Mouse (Mus musculus): Measurements from ENCODE around the gene Csrnp2.

The Csrnp2 gene

DNA sequence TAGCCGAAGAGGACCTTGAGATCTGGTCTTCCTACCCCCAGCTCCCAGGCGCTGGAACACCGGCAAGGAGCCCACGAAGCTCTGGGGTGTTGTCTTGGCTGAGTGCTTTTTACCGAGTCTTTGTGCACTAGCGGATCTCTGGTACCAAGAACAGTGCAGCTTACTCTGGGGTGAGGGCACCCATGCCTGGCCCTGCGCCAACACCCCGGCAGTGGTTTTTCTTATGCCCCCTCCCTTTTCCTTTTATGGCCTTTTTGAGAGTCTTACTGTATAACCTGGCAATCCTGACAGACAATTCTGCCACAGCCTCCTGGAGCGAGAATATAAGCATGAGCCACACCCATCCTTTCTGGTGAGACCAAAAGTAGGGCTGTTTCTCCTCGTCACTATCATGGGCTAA is 16.9 kb downstream of the Csrnp2 start:
- no peak for DNase-seq (ENCODE audit: low read depth, low spot score)

- DNase-seq (ENCODE audit: low read depth, low spot score), result no peak
Observed at GRCm38 (mm10) chr15:100473926-100474503, 21.3 kb downstream of the Csrnp2 start.

GRCm38 (mm10) chr15:100470037-100470436 is 25.3 kb downstream of the Csrnp2 start:
- DNase-seq (ENCODE audit: low read depth, low spot score), result no peak

- DNase-seq (ENCODE audit: low read depth, low spot score), result no peak
Observed at GRCm38 (mm10) chr15:100469189-100469545, 26.1 kb downstream of the Csrnp2 start.

- peak; percentile 93 for DNase-seq (ENCODE audit: low read depth, low spot score)
Observed at GRCm38 (mm10) chr15:100468295-100469188, 26.7 kb downstream of the Csrnp2 start, which contains the start of gene Letmd1. Gene Letmd1, plus strand, starts transcription at chr15:100469023.

DNA sequence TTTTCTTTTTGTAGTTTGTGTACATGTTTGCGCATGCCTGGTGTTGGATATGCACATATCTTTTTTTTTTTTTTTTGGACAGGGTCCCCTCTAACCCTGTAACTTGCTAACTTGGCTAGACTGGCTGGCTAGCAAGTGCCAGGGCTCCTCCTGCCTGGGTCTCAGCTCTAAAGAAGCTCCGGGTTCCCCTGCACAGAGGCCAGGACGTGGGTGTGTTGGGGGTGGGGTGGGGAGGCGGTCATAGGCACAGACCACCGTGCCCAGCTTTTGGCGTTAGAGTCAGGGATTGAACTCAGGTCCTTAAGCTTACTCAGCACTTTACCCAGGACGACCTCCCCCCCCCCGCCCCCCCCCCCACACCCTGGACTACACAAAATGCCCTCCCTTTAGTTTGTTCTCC is 27.6 kb downstream of the Csrnp2 start:
- DNase-seq (ENCODE audit: low read depth, low spot score), result no peak

GRCm38 (mm10) chr15:100465432-100465831 is 29.9 kb downstream of the Csrnp2 start:
- no peak for DNase-seq (ENCODE audit: low read depth, low spot score)

- peak; percentile 68 for DNase-seq (ENCODE audit: low read depth, low spot score)
Observed at GRCm38 (mm10) chr15:100463712-100464111, 31.6 kb downstream of the Csrnp2 start.

DNA sequence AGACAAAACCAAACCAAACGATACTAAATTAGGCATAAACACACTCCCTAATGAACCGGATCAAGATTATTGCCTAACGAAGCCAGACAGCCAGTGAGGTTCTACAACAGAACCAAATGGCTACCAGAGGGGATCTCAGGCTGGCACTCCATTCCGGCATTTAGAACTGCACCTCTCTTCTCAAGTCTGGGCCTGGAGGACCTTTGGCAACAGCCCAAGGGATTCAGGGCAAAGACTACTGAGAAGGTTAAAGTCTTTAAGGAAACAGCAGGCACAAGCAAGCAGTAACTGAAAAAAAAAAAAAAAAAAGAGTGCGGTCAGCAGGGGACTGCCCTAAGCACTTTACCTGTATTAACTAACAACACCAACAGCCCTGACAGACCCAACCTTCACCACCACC is 33.2 kb downstream of the Csrnp2 start:
- no peak for DNase-seq (ENCODE audit: low read depth, low spot score)

DNA sequence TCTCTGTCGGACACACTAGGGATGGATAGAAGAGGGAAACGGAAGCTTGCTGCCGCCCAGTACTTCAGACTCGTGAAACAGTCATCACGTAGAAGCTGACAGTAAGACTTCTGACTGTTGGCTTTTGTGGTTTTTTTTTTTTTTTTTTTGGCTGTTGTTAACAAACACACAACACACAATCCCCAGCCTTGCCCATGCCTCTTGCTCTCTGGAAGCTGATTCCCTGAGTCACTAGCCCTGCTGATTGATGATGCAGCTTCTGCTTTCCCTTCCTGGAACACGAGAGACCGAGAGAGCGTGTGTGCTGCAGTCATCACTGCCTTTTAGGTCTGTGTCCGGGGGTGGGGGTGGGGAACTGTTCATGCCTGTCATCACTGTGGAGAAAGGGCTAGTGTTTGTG is 33.6 kb downstream of the Csrnp2 start:
- no peak for DNase-seq (ENCODE audit: low read depth, low spot score)

- peak; percentile 48 for DNase-seq (ENCODE audit: low read depth, low spot score)
Observed at GRCm38 (mm10) chr15:100460942-100461341, 34.3 kb downstream of the Csrnp2 start.

GRCm38 (mm10) chr15:100458055-100458454 is 37.2 kb downstream of the Csrnp2 start:
- peak; percentile 80 for DNase-seq (ENCODE audit: low read depth, low spot score)

GRCm38 (mm10) chr15:100457340-100457739 is 37.9 kb downstream of the Csrnp2 start:
- DNase-seq (ENCODE audit: low read depth, low spot score), result peak; percentile 90

DNA sequence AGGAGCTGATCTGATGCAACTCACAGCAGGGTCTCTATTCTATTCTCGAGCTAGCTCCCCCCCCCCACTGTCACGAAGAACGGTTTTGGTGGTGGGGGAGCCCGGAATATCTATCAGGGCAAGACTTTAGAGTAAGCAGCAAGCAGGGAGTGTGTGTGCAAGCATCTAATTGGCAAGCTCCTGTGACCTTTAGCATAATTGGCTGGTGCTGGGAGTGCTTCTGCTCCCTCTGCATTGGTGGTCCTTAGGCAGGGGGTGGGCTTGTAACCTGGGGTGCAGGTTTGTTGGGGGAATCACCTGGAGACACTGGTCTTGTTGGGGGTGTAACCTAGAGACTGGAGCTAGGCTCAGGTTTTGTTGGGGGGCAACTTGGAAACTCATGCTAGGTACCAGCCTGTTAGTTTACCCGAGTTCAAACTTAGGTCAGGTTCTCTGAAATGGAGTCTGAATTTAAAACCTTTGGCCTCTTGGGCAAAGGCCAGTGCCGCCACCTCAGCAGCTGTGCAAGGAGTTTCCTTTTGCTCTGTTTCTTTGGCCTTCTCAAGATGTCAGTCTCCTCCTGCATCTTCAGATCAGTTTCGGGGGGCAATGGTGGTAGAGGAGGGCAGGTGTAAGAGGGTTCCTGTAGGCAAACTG is 38.8 kb downstream of the Csrnp2 start:
- no peak for DNase-seq (ENCODE audit: low read depth, low spot score)

- DNase-seq (ENCODE audit: low read depth, low spot score), result no peak
Observed at GRCm38 (mm10) chr15:100452486-100452885, 42.8 kb downstream of the Csrnp2 start.

GRCm38 (mm10) chr15:100451245-100451644 is 44.0 kb downstream of the Csrnp2 start:
- DNase-seq (ENCODE audit: low read depth, low spot score), result no peak

DNA sequence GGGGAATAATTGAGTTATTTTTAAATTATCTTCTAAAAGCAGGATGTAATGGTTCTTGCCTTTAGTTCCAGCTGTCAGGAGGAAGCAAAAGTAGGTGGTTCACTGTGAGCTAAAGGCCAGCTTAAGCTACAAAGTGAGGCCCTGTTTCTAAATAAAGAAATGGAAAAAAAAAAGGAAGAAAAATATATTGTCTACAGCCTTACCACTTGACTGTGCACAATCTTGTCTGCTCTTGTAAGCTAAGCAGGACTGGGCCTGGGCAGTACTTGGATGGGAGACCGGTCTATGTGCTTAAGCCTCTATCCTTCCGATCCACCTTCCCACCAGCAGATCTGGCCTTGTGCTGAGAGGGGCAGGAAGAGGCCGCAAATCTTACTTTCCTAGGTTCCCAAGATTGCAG is 45.8 kb downstream of the Csrnp2 start:
- DNase-seq (ENCODE audit: low read depth, low spot score), result no peak

DNA sequence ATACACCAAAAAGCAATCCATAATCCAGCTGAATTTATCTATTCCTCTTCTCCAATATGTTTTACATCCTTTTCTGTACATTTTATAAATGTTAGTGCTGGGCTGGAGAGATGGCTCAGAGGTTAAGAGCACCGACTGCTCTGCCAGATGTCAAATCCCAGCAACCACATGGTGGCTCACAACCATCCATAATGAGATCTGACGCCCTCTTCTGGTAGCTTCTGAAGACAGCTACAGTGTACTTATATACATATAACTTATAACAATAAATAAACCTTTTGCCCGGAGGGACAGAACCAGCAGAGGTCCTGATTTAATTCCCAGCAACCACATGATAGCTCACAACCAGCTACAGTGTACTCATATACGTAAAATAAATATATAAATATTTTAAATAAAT is 46.7 kb downstream of the Csrnp2 start:
- no peak for DNase-seq (ENCODE audit: low read depth, low spot score)

GRCm38 (mm10) chr15:100446887-100447286 is 48.4 kb downstream of the Csrnp2 start:
- no peak for DNase-seq (ENCODE audit: low read depth, low spot score)

DNA sequence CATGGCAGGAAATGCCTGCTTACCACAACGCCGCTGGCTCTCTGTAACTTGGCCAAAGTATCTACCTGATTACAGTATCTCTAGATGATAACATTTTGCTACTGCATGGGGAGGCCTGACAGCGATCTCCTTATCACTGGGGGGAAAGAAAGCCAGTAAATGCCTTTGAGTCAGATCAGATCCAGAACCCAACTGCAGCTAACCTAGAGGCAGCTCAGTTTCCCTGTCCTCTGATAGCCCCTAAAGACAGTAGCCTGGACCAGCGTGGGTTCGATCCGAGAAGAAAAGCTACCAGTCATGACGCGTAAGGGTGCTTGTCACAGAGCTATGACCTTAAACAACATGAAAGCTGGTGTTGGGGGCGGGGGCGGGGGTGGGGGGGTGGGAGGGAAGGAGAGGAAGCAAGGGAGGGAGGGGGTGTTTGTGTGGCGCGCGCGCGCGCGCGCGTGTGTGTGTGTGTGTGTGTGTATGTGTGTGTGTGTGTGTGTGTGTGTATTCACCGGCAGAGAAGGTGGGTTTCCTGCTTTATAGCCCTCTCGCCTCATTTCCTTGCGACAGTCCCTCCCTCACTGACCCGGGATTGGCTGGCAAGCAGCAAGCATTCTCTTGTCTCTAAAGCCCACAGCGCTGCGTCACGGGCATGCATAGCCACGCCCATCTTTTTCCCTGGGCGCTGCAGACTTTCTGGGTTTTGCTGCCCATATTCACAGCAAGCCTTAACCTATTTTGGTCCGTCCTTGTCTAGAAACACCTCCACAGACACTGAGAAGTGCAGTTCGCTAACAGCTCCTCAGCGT is 52.0 kb downstream of the Csrnp2 start:
- DNase-seq (ENCODE audit: low read depth, low spot score), result peak; percentile 89

DNA sequence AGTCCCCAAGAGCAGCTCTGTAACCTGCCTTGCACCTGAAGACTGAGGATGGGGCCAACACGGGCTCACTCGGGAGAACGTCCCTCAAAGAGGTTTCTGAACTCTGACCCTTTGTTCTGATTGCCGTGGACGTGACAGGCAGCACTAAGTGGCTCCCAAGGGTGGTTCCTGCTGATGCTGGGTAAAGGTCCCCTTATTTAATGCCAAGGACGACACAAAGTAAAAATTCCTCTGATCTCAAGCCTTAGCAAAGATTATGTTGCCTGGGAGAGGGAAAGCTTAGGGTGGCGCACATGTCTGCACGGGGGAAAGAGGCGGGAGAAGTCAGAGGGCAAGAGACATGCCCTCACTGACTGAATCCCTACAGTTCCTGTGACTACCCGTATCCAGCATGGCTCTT is 58.8 kb downstream of the Csrnp2 start:
- DNase-seq (ENCODE audit: low read depth, low spot score), result no peak

DNA sequence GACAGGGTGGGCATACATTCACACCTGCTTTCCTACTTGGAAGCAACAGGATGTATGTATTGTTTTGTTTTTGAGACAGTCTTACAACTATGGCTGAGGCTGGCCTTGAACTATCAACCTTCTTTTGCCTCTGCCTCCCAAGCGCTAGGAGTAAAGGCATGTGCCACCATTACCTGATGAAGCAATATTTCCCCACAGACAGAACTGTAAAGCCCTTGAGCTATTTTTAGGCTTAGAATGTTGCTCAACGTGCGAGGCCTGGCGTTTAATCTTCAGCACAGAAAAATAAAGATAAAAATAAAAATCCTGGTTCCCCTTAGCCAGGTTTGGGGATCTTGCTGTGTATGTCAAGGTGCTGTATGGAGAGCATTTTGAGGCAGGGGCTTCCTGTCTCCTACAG is 59.2 kb downstream of the Csrnp2 start:
- no peak for DNase-seq (ENCODE audit: low read depth, low spot score)

All from mesoderm, embryonic 11.5 days (tissue).